Mouse (Mus musculus) ES-Bruce4 (cell line): ENCODE data around the gene Dtx2. TPM values are rescaled to one million over a fixed set of nuclear protein-coding genes. Genes with fewer than 3 reads are reported as not detected.
A peak's percentile ranks its signal among the peaks of the same experiment; 100 is the strongest.

Source experiments
- H3K27ac ChIP-seq: 2 replicates; pipeline ENCODE4 v1.5.1; 2012; ENCODE audit warnings: low read length, inconsistent platforms; ENCODE audit not compliant: insufficient read depth
- H3K27me3 ChIP-seq: 2 replicates; pipeline ENCODE4 v1.6.1; 2012; ENCODE audit warnings: mild to moderate bottlenecking, low read length, inconsistent platforms; ENCODE audit not compliant: control insufficient read depth, poor library complexity, insufficient read depth, severe bottlenecking
- H3K36me3 ChIP-seq: 2 replicates; pipeline ENCODE4 v1.6.1; 2012; ENCODE audit warnings: inconsistent platforms, mild to moderate bottlenecking, low read length, moderate library complexity; ENCODE audit not compliant: control insufficient read depth, poor library complexity, insufficient read depth, severe bottlenecking
- H3K4me1 ChIP-seq: one replicate; pipeline ENCODE4 v1.8.1; 2011; ENCODE audit warnings: low read length; ENCODE audit not compliant: control insufficient read depth, insufficient read depth
- H3K4me3 ChIP-seq: 2 replicates; pipeline ENCODE4 v1.5.1; 2011; ENCODE audit warnings: low read depth, mild to moderate bottlenecking, low read length
- H3K9ac ChIP-seq: 2 replicates; pipeline ENCODE4 v1.6.1; 2012; ENCODE audit warnings: low read depth, mild to moderate bottlenecking, inconsistent platforms; ENCODE audit not compliant: poor library complexity, severe bottlenecking
- H3K9me3 ChIP-seq: replicated peaks from 2 replicates; pipeline ENCODE4 v1.6.1; 2012; ENCODE audit warnings: mild to moderate bottlenecking, low read length, inconsistent platforms; ENCODE audit not compliant: control insufficient read depth, poor library complexity, insufficient read depth, severe bottlenecking
- CTCF ChIP-seq: IDR thresholded peaks from one replicate; pipeline ENCODE4 v1.8.1; 2011; ENCODE audit warnings: low read depth, low read length
- EP300 ChIP-seq: IDR thresholded peaks from 2 replicates; pipeline ENCODE4 v1.6.1; 2011; ENCODE audit warnings: low read depth, low read length; ENCODE audit not compliant: insufficient read depth
- POLR2A ChIP-seq: IDR thresholded peaks from one replicate; pipeline ENCODE4 v1.8.1; 2011; ENCODE audit warnings: low read length; ENCODE audit not compliant: insufficient read depth
- polyA plus RNA-seq: library from polyadenylated mRNA; stranded (reverse); fragments of >200 nt; gene quantifications from 2 replicates; pipeline ENCODE4 v1.2.4, GENCODE M21; 2011; ENCODE audit warnings: low read depth; ENCODE audit not compliant: missing spikeins, insufficient read depth, insufficient read length

The Dtx2 gene
- polyA plus RNA-seq, 1 experiment, result 23.7 TPM

DNA sequence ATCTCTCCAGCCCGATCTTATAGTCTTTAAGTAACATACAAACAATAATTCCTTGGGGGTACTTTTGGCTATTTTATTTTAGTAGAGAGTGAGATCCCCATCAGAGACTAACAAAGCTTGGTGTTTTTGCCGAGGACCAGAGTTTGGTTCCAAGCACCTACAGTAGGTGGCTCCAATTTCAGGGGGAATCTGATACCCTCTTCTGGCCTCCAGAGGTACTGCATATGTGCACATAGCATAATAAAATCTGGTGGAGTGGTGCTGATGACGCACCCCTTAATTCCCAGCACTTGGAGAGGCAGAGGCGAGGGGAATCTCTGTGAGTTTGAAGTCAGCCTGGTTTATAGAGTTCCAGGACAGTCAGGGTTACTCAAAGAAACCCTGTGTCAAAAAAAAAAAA, 87.7 kb downstream of the Dtx2 start:
- Histone ChIP-seq H3K27ac (no peak overlapping the region), H3K9me3 (no peaks in the 10 kb centered on the region), H3K4me1 (no peaks in the 10 kb centered on the region), H3K9ac (no peak overlapping the region), H3K27me3 (no peaks in the 10 kb centered on the region), H3K36me3 (no peaks in the 10 kb centered on the region), H3K4me3 (no peak overlapping the region)
- TF ChIP-seq CTCF (peak; percentile 7), POLR2A (no peak), EP300 (no peak)

Other genes starting within 250 kb of the Dtx2 start
- 0.42 and 0.94 TPM in 2 replicates for gene Styxl1, start 216.4 kb upstream of the Dtx2 start, polyA plus RNA-seq
- 377 and 424 TPM in 2 replicates for gene Mdh2, start 216.3 kb upstream of the Dtx2 start, polyA plus RNA-seq
- gene Srrm3, start 187.9 kb upstream of the Dtx2 start, polyA plus RNA-seq, result 0.41 and 0.55 TPM in 2 replicates
- 426 and 500 TPM in 2 replicates for gene Hspb1, start 106.9 kb upstream of the Dtx2 start, polyA plus RNA-seq
- gene Ywhag, start 60.2 kb upstream of the Dtx2 start, polyA plus RNA-seq, result 372 TPM in 2 replicates
- 6.3 and 9.5 TPM in 2 replicates for gene Ssc4d, start 20.3 kb upstream of the Dtx2 start, polyA plus RNA-seq
- 2.0 and 2.4 TPM in 2 replicates for gene Zp3, start 14.7 kb upstream of the Dtx2 start, polyA plus RNA-seq
- gene Upk3b, start 43.7 kb downstream of the Dtx2 start, polyA plus RNA-seq, result 0.34 and 0.38 TPM in 2 replicates
- 2.7 and 3.7 TPM in 2 replicates for gene Upk3bl, start 59.7 kb downstream of the Dtx2 start, polyA plus RNA-seq
- gene Rasa4, start 89.1 kb downstream of the Dtx2 start, polyA plus RNA-seq, result 5.9 and 6.6 TPM in 2 replicates
- gene Polr2j, start 121.8 kb downstream of the Dtx2 start, polyA plus RNA-seq, result 90.7 and 92.6 TPM in 2 replicates
- gene Lrwd1, start 141.3 kb downstream of the Dtx2 start, polyA plus RNA-seq, result 49.1 and 54.6 TPM in 2 replicates
- gene Alkbh4, start 141.3 kb downstream of the Dtx2 start, polyA plus RNA-seq, result 8.7 and 10.6 TPM in 2 replicates
- gene Orai2, start 175.9 kb downstream of the Dtx2 start, polyA plus RNA-seq, result 1.5 and 1.7 TPM in 2 replicates
- 45.3 and 48.3 TPM in 2 replicates for gene Prkrip1, start 204.2 kb downstream of the Dtx2 start, polyA plus RNA-seq